Mouse (Mus musculus) layer of hippocampus, postnatal 25 days (tissue): ENCODE data around the gene Nfyb. TPM values are rescaled to one million over a fixed set of nuclear protein-coding genes. Genes with fewer than 3 reads are reported as not detected.
A peak's percentile ranks its signal among the peaks of the same experiment; 100 is the strongest.

Source experiments
- DNase-seq, 2 experiments: peaks; one replicate each; pipeline ENCODE4 v3.0.0; 2022; ENCODE audit warnings: mixed read lengths in 2 of 2, low spot score in 1 of 2; ENCODE audit errors: extremely low spot score in 1 of 2
- total RNA-seq, 2 experiments: library from RNA; stranded (reverse); gene quantifications; 2 replicates each; pipeline ENCODE4 v1.2.3; 2021

Nfyb gene
- total RNA-seq: 10 to 100 TPM; 58.4 to 67.7 TPM

GRCm38 (mm10) chr10:82763840-82764631 is at the start of gene Nfyb:
Gene Nfyb, minus strand, starts transcription at chr10:82764144.
- DNase-seq: peak; percentile 89 to 98

- DNase-seq: peak; percentile 74 to 82
These were observed 48.0 kb upstream of the Nfyb start for GRCm38 (mm10) chr10:82811855-82812431.

- DNase-seq: no peak
These were observed 45.4 kb upstream of the Nfyb start for GRCm38 (mm10) chr10:82809352-82809751.

GRCm38 (mm10) chr10:82808891-82809290 is 44.9 kb upstream of the Nfyb start:
- DNase-seq: no peak

GRCm38 (mm10) chr10:82808155-82808554 is 44.2 kb upstream of the Nfyb start:
- no peak for DNase-seq

- no peak for DNase-seq
These were observed 43.3 kb upstream of the Nfyb start for GRCm38 (mm10) chr10:82807238-82807637.

GRCm38 (mm10) chr10:82806414-82806813 is 42.5 kb upstream of the Nfyb start:
- DNase-seq: no peak

- no peak for DNase-seq
These were observed 41.2 kb upstream of the Nfyb start for GRCm38 (mm10) chr10:82805111-82805510.

GRCm38 (mm10) chr10:82804396-82804795 is 40.5 kb upstream of the Nfyb start:
- no peak for DNase-seq

- DNase-seq: no peak
These were observed 36.1 kb upstream of the Nfyb start for GRCm38 (mm10) chr10:82800094-82800493.

GRCm38 (mm10) chr10:82798312-82798933 is 34.5 kb upstream of the Nfyb start:
- DNase-seq: no peak

- no peak for DNase-seq
These were observed 33.2 kb upstream of the Nfyb start for GRCm38 (mm10) chr10:82797119-82797491.

- DNase-seq: no peak
These were observed 32.7 kb upstream of the Nfyb start for GRCm38 (mm10) chr10:82796471-82797118.

GRCm38 (mm10) chr10:82795767-82796166 is 31.8 kb upstream of the Nfyb start:
- DNase-seq: no peak

GRCm38 (mm10) chr10:82795071-82795731 is 31.3 kb upstream of the Nfyb start:
- peak; percentile 37 to 45 for DNase-seq

GRCm38 (mm10) chr10:82792311-82792710 is 28.4 kb upstream of the Nfyb start:
- DNase-seq: no peak

- no peak for DNase-seq
These were observed 27.8 kb upstream of the Nfyb start for GRCm38 (mm10) chr10:82791713-82792112.

GRCm38 (mm10) chr10:82790504-82790903 is 26.6 kb upstream of the Nfyb start:
- no peak for DNase-seq

GRCm38 (mm10) chr10:82789181-82789580 is 25.2 kb upstream of the Nfyb start:
- DNase-seq: no peak

- DNase-seq: no peak
These were observed 18.5 kb upstream of the Nfyb start for GRCm38 (mm10) chr10:82782472-82782871.

GRCm38 (mm10) chr10:82780816-82781215 is 16.9 kb upstream of the Nfyb start:
- DNase-seq: no peak
